Comparison of ENCODE assay signal across 8 mouse cellular contexts in the genomic region with DNA sequence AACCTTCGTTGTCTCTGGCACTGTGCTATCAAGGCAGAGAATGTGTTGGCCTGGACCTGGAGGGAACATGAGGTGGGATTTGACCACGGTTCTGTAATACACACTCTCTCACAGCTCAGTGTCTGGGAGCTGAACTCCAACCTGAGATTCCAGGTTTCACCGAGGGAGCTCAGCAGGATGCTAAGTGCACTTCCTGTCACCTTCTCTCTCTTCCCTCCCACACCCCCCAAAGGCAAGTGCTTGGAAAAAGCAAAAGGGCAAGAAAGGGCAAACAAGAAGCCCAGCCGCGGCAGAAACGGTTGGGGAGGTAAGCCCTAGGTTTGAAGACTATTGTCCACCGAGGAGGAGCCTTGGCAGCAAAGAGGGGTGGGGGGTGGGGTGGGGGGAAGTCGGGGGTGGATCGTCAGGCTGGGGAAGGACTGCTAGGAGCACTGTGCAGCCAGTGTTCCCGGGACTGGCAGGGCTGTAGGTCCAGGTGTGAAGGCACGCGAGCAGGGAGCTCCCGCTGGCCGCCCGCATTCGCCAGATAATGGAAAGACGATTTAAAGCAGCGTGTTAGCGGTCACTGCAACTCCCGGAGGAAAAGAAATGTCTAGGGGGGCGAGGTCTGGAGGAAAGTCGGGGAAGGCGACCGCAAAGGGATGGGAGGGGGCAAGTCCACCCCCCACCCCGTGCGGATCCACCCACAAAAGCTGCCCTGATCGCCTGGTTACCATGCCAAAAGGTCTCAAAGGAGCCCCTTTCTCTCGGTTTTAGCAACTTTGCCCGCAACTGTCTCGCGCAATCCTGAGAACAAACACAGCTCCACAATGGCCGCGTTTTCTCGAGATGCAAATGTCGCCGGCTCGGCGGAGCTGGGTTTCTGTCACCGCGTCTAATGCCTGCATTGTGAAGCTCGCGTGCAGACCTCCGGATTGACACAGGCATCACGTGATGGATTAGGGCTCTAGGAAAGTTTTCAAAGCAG. TPM values are rescaled to one million over a fixed set of nuclear protein-coding genes. Genes with fewer than 3 reads are reported as not detected.
DNase-seq lines count a peak whose midpoint lies in the region; ATAC-seq lines count a peak whose summit lies in the region.
"Had no signal": no experiment of that assay in that cellular context is flagged by ENCODE, and none has a peak within 500 bp of the region (broad histone marks: within the 10 kb centered on the region; RNA-seq: fewer than 3 reads in every experiment).

No protein-coding gene starts in this region.

- no peak overlapping the region for H3K27ac ChIP-seq in lung, embryonic 16.5 days (ENCODE audit: low read length)
- H3K27ac ChIP-seq in forebrain, embryonic 12.5 days, result peak overlapping the region; percentile 83
- H3K27ac ChIP-seq: liver, embryonic 14.5 days had no signal

- peaks cover 20% of the 10 kb centered on the region for H3K4me1 ChIP-seq in lung, embryonic 16.5 days (replicated peaks; ENCODE audit: control insufficient read depth, insufficient read depth, low read length)
- H3K4me1 ChIP-seq in forebrain, embryonic 12.5 days, result peaks cover 56% of the 10 kb centered on the region

- H3K27me3 ChIP-seq in lung, embryonic 16.5 days (ENCODE audit: control insufficient read depth, insufficient read depth, low read depth, low read length), result peaks cover 63% of the 10 kb centered on the region
- peaks cover 57% of the 10 kb centered on the region for H3K27me3 ChIP-seq in forebrain, embryonic 12.5 days

- H3K4me3 ChIP-seq in lung, embryonic 16.5 days (ENCODE audit: low read length), result peak overlapping the region; percentile 41
- peak overlapping the region; percentile 46 for H3K4me3 ChIP-seq in forebrain, embryonic 12.5 days (replicated peaks)

- no peaks in the 10 kb centered on the region for H3K9me3 ChIP-seq in lung, embryonic 16.5 days (ENCODE audit: control insufficient read depth, low read length)
- no peaks in the 10 kb centered on the region for H3K9me3 ChIP-seq in forebrain, embryonic 12.5 days

- DNase-seq in lung, postnatal 14 days, result no peak
- DNase-seq in left cerebral cortex, postnatal 4 days, result peak; percentile 34
- peak; percentile 54 for DNase-seq in right cerebral cortex, postnatal 4 days
- DNase-seq in ovary, postnatal 14 days (ENCODE audit: low spot score), result no peak
- no peak for DNase-seq in kidney, postnatal 25 days

- 1% methylated on average over 44 of the region's 44 CpGs for WGBS in lung, embryonic 16.5 days
- under 1% methylated on average over 44 of the region's 44 CpGs for WGBS in forebrain, embryonic 12.5 days

- H3K36me3 ChIP-seq in lung, embryonic 16.5 days (ENCODE audit: control insufficient read depth, insufficient read depth, low read length), result no peaks in the 10 kb centered on the region
- no peaks in the 10 kb centered on the region for H3K36me3 ChIP-seq in forebrain, embryonic 12.5 days (replicated peaks)

- intact Hi-C loops in left cerebral cortex, postnatal 4 days (cut with DNase I), result loop anchor here (10.0 kb wide), 1 partner anchor 141 kb away; no protein-coding TSS in a partner anchor

- H3K4me2 ChIP-seq in lung, embryonic 16.5 days (ENCODE audit: low read depth, low read length), result peak overlapping the region; percentile 54
- peak overlapping the region; percentile 80 for H3K4me2 ChIP-seq in forebrain, embryonic 12.5 days

- H3K9ac ChIP-seq in lung, embryonic 16.5 days (ENCODE audit: low read length), result no peak overlapping the region
- peak overlapping the region; percentile 63 for H3K9ac ChIP-seq in forebrain, embryonic 12.5 days
- H3K9ac ChIP-seq: liver, embryonic 14.5 days had no signal

- ATAC-seq in lung, embryonic 16.5 days (ENCODE audit: low read depth), result no peak
- ATAC-seq in forebrain, embryonic 12.5 days (ENCODE audit: low FRiP score), result peak; percentile 54

RNA-seq across cellular contexts. Expression of a gene that starts 2.6 kb away (rescaled TPM):
- 0.26 TPM in 1 of 2 replicates, not detected in the other for polyA plus RNA-seq in lung, embryonic 16.5 days (2015; fragmentation: Nextera tagmentation; extraction: Ambion mirVana)
- 26.5 and 26.7 TPM in 2 replicates for polyA plus RNA-seq in forebrain, embryonic 12.5 days (2016; fragmentation: Nextera tagmentation; extraction: Ambion mirVana)
- 10 to 100 TPM; 77.9 to 83.4 TPM for total RNA-seq in left cerebral cortex, postnatal 4 days (2021)
- polyA plus RNA-seq: liver, embryonic 14.5 days had no signal

Comparison
In these comparisons a context has a peak if more than half of its experiments do, and no peak if none do; other contexts are left out.
1. DNase-seq: peak in left cerebral cortex, postnatal 4 days (single experiment) and right cerebral cortex, postnatal 4 days (single experiment); none in lung, postnatal 14 days (single experiment), ovary, postnatal 14 days (single experiment) and kidney, postnatal 25 days (0 of 2).
2. RNA of a gene that starts 2.6 kb away (polyA plus RNA-seq): 26.5 to 26.7 TPM in forebrain, embryonic 12.5 days; 0.26 TPM in lung, embryonic 16.5 days; every median in the first group is over 10 times any median in the second.